Mouse (Mus musculus): Measurements from ENCODE around the gene Gm4969.

- no peak for TF ChIP-seq CTCF (conservative IDR thresholded peaks at IDR 0.05; ENCODE audit: low read length)
- no peak for TF ChIP-seq NANOG (IDR thresholded peaks at IDR 0.05; ENCODE audit: borderline replicate concordance, low read length)
Observed at GRCm38 (mm10) chr7:19065896-19066295, 52.3 kb downstream of the Gm4969 start.
